Comparison of ENCODE assay signal across 8 mouse cellular contexts in the genomic region with DNA sequence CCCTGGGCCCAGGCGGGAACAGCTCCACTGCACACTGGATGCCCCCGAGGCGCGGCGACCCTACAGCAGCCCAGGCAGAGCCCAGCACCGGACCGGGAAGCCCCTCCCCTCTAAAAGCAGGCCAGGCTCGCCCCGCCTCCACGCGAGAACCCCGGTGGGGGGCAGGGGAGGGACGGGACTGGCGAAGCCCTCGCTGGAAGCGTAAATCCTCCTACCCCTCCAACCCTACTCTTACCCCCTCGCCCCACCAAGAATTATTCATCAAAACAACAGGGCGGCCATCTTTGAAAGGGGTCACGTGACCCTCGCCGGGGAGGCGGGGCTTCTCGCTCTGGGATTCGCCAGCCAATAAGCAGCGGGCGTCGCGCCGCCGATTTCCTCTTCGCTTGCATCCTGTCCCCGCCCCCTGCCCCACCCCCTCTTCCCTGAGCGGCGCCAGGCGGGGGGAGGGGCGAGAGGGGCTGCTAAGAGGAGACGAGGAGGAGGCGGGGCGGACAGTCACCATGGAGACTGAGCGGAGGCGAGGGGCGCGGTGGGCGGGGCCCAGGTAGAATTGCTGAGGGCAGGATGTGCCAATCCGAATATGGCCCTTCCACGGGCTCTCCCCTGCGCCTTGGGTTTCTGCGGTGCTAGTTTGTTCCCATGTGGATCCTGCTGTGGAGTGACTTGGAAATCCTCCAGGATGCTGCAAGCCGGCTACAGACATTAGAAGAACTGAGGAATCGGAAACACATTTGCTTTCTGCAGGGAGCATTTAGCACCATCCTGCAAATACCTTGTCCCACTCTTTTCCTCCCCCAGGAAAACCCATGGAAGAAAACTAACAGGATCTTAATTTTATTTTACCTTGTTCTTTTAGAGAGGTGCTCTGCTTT. TPM values are rescaled to one million over a fixed set of nuclear protein-coding genes. Genes with fewer than 3 reads are reported as not detected.
DNase-seq lines count a peak whose midpoint lies in the region; ATAC-seq lines count a peak whose summit lies in the region.

A gene (minus strand): TSS at position 425 of the 875 bp plus-strand sequence.

- no peaks in the 10 kb centered on the region for H3K9me3 ChIP-seq in heart, embryonic 14.5 days (ENCODE audit: control insufficient read depth, low read length)
- H3K9me3 ChIP-seq in liver, embryonic 13.5 days (replicated peaks), result no peaks in the 10 kb centered on the region
- no peaks in the 10 kb centered on the region for H3K9me3 ChIP-seq in stomach, embryonic 16.5 days (replicated peaks; ENCODE audit: control insufficient read depth, low read length)

- no peaks in the 10 kb centered on the region for H3K36me3 ChIP-seq in heart, embryonic 14.5 days (ENCODE audit: control insufficient read depth, insufficient read depth, low read length)
- H3K36me3 ChIP-seq in liver, embryonic 13.5 days, result no peaks in the 10 kb centered on the region
- no peaks in the 10 kb centered on the region for H3K36me3 ChIP-seq in stomach, embryonic 16.5 days (ENCODE audit: control insufficient read depth, insufficient read depth, low read length)

- peak within 1 kb of the TSS; percentile 91 for H3K4me3 ChIP-seq in brown adipose tissue, adult 24 weeks (ENCODE audit: insufficient read depth, low read depth, low read length)
- peak within 1 kb of the TSS; percentile 91 for H3K4me3 ChIP-seq in heart, embryonic 14.5 days (ENCODE audit: control insufficient read depth in 1 of 2, insufficient read depth in 1 of 2, low read depth in 1 of 2, low read length in 2 of 2)
- peak within 1 kb of the TSS; percentile 91 for H3K4me3 ChIP-seq in liver, embryonic 13.5 days (replicated peaks)
- H3K4me3 ChIP-seq in stomach, embryonic 16.5 days (replicated peaks; ENCODE audit: low read length), result peak within 1 kb of the TSS; percentile 98

- WGBS in heart, embryonic 14.5 days, result under 1% methylated on average over 45 of the region's 50 CpGs
- 2% methylated on average over 46 of the region's 50 CpGs for WGBS in liver, embryonic 13.5 days (ENCODE audit: insufficient replicate concordance)
- under 1% methylated on average over 46 of the region's 50 CpGs for WGBS in stomach, embryonic 16.5 days

- H3K27ac ChIP-seq in brown adipose tissue, adult 24 weeks (replicated peaks; ENCODE audit: low read depth, low read length), result peak within 1 kb of the TSS; percentile 77
- H3K27ac ChIP-seq in heart, embryonic 14.5 days (replicated peaks in 1 of 2; ENCODE audit: control insufficient read depth in 1 of 2, insufficient read depth in 1 of 2, low read depth in 2 of 2, low read length in 2 of 2), result peak within 1 kb of the TSS; percentile 94 to 97
- peak within 1 kb of the TSS; percentile 90 for H3K27ac ChIP-seq in liver, embryonic 13.5 days
- H3K27ac ChIP-seq in stomach, embryonic 16.5 days (ENCODE audit: low read length), result peak within 1 kb of the TSS; percentile 99

- H3K27me3 ChIP-seq in heart, embryonic 14.5 days (ENCODE audit: control insufficient read depth, insufficient read depth, low read length), result no peaks in the 10 kb centered on the region
- H3K27me3 ChIP-seq in liver, embryonic 13.5 days, result no peaks in the 10 kb centered on the region
- H3K27me3 ChIP-seq in stomach, embryonic 16.5 days (ENCODE audit: control insufficient read depth, insufficient read depth, low read length), result no peaks in the 10 kb centered on the region

- peak; percentile 99 for DNase-seq in CD4-positive, CD25-positive, alpha-beta regulatory T cell, adult 2 months (ENCODE audit: low read depth, low spot score)
- peak; percentile 83 for DNase-seq in fibroblast of lung, adult 2 months (ENCODE audit: low read depth)
- peak; percentile 99 for DNase-seq in kidney, postnatal 14 days
- DNase-seq in liver, embryonic 13.5 days, result peak; percentile 91
- peak; percentile 100 for DNase-seq in neural tube, embryonic 10.5 days (ENCODE audit: extremely low spot score, low spot score)

- H3K9ac ChIP-seq in heart, embryonic 14.5 days (ENCODE audit: low read length), result peak within 1 kb of the TSS; percentile 93
- peak within 1 kb of the TSS; percentile 94 for H3K9ac ChIP-seq in liver, embryonic 13.5 days
- H3K9ac ChIP-seq in stomach, embryonic 16.5 days (ENCODE audit: low read length), result peak within 1 kb of the TSS; percentile 94

- peaks cover 3% of the 10 kb centered on the region; the same call in 1 of the 2 replicates for H3K4me1 ChIP-seq in brown adipose tissue, adult 24 weeks (ENCODE audit: control insufficient read depth, insufficient read depth, insufficient read length, low read length)
- H3K4me1 ChIP-seq in heart, embryonic 14.5 days (ENCODE audit: control insufficient read depth in 2 of 2, insufficient read depth in 2 of 2, low read length in 2 of 2), result peaks cover 2 to 19% of the 10 kb centered on the region in 2 experiments; a peak in 1 of 4 replicates
- H3K4me1 ChIP-seq in liver, embryonic 13.5 days (replicated peaks), result peaks cover 35% of the 10 kb centered on the region
- peaks cover 7% of the 10 kb centered on the region; the same call in 1 of the 2 replicates for H3K4me1 ChIP-seq in stomach, embryonic 16.5 days (ENCODE audit: control insufficient read depth, insufficient read depth, low read length)

- H3K4me2 ChIP-seq in heart, embryonic 14.5 days (ENCODE audit: low read length), result peak within 1 kb of the TSS; percentile 80
- H3K4me2 ChIP-seq in liver, embryonic 13.5 days, result peak within 1 kb of the TSS; percentile 89
- peak within 1 kb of the TSS; percentile 68 for H3K4me2 ChIP-seq in stomach, embryonic 16.5 days (ENCODE audit: low read depth, low read length)

- ATAC-seq in heart, embryonic 14.5 days (ENCODE audit: insufficient number of reproducible peaks, insufficient read depth, low FRiP score, low read depth), result peak; percentile 92
- peak; percentile 87 for ATAC-seq in liver, embryonic 13.5 days (ENCODE audit: low read depth)
- peak; percentile 95 for ATAC-seq in stomach, embryonic 16.5 days (ENCODE audit: insufficient read depth, low FRiP score)

RNA-seq across cellular contexts. Expression of the gene that starts here (rescaled TPM):
- 28.4 and 29.3 TPM in 2 replicates for polyA plus RNA-seq in brown adipose tissue, adult 24 weeks (2012; ENCODE audit: insufficient read depth, insufficient read length, missing spikeins)
- polyA plus RNA-seq in heart, embryonic 14.5 days (2014; fragmentation: Nextera tagmentation; extraction: Ambion mirVana), result 29.6 and 30.3 TPM in 2 replicates
- 11.9 and 14.2 TPM in 2 replicates for polyA plus RNA-seq in liver, embryonic 13.5 days (2015; fragmentation: Nextera tagmentation; extraction: Ambion mirVana)
- 32.7 and 33.5 TPM in 2 replicates for polyA plus RNA-seq in stomach, embryonic 16.5 days (2015; fragmentation: Nextera tagmentation; extraction: Ambion mirVana)

Comparison
In these comparisons a context has a peak if more than half of its experiments do, and no peak if none do; other contexts are left out.
1. Peak in every context shown above with its lines: DNase-seq, ATAC-seq, H3K4me3 ChIP-seq and H3K27ac ChIP-seq.